Mouse (Mus musculus) liver, adult 2 months (tissue): ENCODE measurements around the gene Pde4d. TPM values are rescaled to one million over a fixed set of nuclear protein-coding genes. Genes with fewer than 3 reads are reported as not detected.

Source experiments
- DNase-seq: peaks from one replicate; pipeline ENCODE4 v3.0.0-alpha.2; 2011; ENCODE audit warnings: low read depth, low spot score; ENCODE audit errors: extremely low read depth
- H3K27ac ChIP-seq: fragments of 200-500 bp; replicated peaks from 2 replicates; pipeline ENCODE4 v1.5.1; 2012; ENCODE audit warnings: low read depth, mild to moderate bottlenecking, control low read depth, inconsistent platforms, low read length; ENCODE audit not compliant: insufficient read depth
- H3K27me3 ChIP-seq: fragments of 200-500 bp; 2 replicates; pipeline ENCODE4 v1.6.1; 2012; ENCODE audit warnings: mild to moderate bottlenecking, moderate library complexity, low read length, inconsistent platforms; ENCODE audit not compliant: control insufficient read depth, insufficient read depth
- H3K36me3 ChIP-seq: fragments of 200-500 bp; 2 replicates; pipeline ENCODE4 v1.6.1; 2012; ENCODE audit warnings: low read length, inconsistent platforms; ENCODE audit not compliant: control insufficient read depth, insufficient read depth
- H3K4me1 ChIP-seq: fragments of 200-500 bp; 2 replicates; pipeline ENCODE4 v1.6.1; 2011; ENCODE audit warnings: low read length; ENCODE audit not compliant: control insufficient read depth, insufficient read depth
- H3K4me3 ChIP-seq: fragments of 200-500 bp; 2 replicates; pipeline ENCODE4 v1.5.1; 2011; ENCODE audit warnings: low read depth, mild to moderate bottlenecking, control low read depth, low read length, moderate library complexity; ENCODE audit not compliant: insufficient read depth
- H3K79me2 ChIP-seq: fragments of 200-500 bp; 2 replicates; pipeline ENCODE4 v1.6.1; 2012; ENCODE audit warnings: inconsistent platforms, mild to moderate bottlenecking, low read length, moderate library complexity; ENCODE audit not compliant: control insufficient read depth, insufficient read depth
- H3K9ac ChIP-seq: fragments of 200-500 bp; 2 replicates; pipeline ENCODE4 v1.6.1; 2012; ENCODE audit warnings: low read depth, mild to moderate bottlenecking, control low read depth, inconsistent platforms, low read length
- CTCF ChIP-seq: fragments of 200-500 bp; IDR thresholded peaks from 2 replicates; pipeline ENCODE4 v1.5.1; 2011; ENCODE audit warnings: low read depth, low read length, control low read depth
- POLR2A ChIP-seq: fragments of 200-500 bp; IDR thresholded peaks from 2 replicates; pipeline ENCODE4 v1.6.1; 2011; ENCODE audit warnings: low read length, control low read depth; ENCODE audit not compliant: insufficient read depth; ENCODE audit errors: extremely low read depth
- WGBS: fragments of 180-500 bp; shearing (Covaris S2); methylation state at CpG from one replicate; pipeline ENCODE4 v1.1.7; 2018; 5-methylcytosine and 5-hydroxymethylcytosine counted together
- polyA plus RNA-seq: library from polyadenylated mRNA; depleted of rRNA; stranded (reverse); fragments of >200 nt; gene quantifications from 2 replicates; pipeline ENCODE4 v1.2.3, GENCODE M21; 2012
- total RNA-seq: library from RNA; depleted of rRNA; stranded (reverse); fragments of >200 nt; gene quantifications from 2 replicates; pipeline ENCODE4 v1.2.3, GENCODE M21; 2014

Gene Pde4d
- total and polyA plus RNA-seq, 2 experiments, result 2.3 to 13.6 TPM

DNA sequence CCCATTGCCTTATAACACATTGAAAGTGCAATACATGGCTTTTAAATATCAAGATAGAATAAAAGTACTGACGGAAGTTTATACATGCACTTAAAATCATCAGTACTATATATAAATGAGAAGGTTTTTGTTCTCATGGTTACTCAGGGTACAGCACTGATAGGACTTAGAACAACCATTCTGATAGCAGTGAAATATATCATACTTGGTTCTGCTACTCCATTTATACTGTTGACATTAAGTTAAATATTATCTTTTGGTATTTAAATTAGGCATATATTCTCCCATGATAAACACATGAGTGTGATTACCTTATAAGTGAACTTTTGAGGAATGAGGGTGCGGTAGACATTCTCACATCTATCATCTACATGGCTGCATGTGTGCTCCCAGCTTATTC is 867.9 kb downstream of the Pde4d start:
- no peak overlapping the region for H3K4me3 ChIP-seq
- no peak overlapping the region for H3K27ac ChIP-seq
- H3K79me2 ChIP-seq, result no peaks in the 10 kb centered on the region
- H3K27me3 ChIP-seq, result no peaks in the 10 kb centered on the region
- no peak for DNase-seq
- no peak overlapping the region for H3K9ac ChIP-seq
- 98% methylated on average over 2 of the region's 2 CpGs for WGBS
- H3K36me3 ChIP-seq, result no peaks in the 10 kb centered on the region
- no peaks in the 10 kb centered on the region; the same call in 1 of the 2 replicates for H3K4me1 ChIP-seq
- TF ChIP-seq CTCF (no peak), POLR2A (no peak)

DNA sequence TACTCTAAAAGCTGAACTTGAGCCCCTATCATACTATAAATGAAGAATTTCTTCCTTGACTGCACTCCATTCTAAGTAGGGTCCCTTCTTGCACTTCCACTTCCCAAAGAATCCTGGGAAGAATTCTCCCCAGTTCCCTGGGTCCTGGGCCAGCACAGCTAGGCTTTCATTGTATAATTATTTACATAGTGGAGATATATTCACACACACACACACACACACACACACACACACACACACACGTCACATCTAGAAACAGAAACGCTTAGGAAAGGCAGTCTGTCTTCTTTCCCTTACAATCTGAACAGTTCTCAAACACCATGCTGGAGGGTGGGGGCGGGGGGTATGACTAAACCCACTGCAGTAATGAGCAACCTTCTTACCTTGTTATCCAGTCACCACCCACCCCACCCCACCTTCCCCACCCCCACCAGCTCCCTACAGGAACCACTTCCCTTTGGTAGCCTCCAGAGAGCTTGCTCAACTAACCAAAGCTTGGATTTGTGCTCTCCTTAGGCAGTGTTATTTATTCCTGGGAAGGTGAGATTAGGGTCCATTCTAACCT is 868.8 kb downstream of the Pde4d start:
- H3K79me2 ChIP-seq, result no peaks in the 10 kb centered on the region
- H3K27ac ChIP-seq, result no peak overlapping the region
- H3K4me3 ChIP-seq, result no peak overlapping the region
- no peak for TF ChIP-seq POLR2A
- no peak for TF ChIP-seq CTCF
- no peaks in the 10 kb centered on the region for H3K36me3 ChIP-seq
- no peak overlapping the region for H3K9ac ChIP-seq
- no peaks in the 10 kb centered on the region; the same call in 1 of the 2 replicates for H3K4me1 ChIP-seq
- DNase-seq, result no peak
- 80% methylated on average over 3 of the region's 3 CpGs for WGBS
- H3K27me3 ChIP-seq, result no peaks in the 10 kb centered on the region

DNA sequence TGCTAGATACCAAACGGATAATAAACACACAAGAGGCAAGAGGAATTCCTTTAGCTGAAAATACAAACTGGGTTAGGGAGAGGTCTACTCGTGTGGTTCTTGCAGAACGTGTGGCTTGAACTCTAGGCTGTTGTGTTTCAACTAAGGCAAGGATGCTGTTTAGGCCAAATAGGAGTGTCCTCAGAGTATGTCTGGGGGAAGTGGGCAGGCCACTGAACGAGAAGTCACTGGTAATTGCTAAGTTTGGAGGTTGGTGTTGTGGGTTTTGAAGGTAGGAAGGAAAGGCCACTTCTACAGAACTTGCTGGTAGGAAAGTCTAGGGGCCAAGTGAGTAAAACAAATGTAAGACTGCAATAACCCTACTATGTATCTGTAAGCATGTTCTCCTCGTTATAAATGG is 876.3 kb downstream of the Pde4d start:
- no peak overlapping the region for H3K9ac ChIP-seq
- H3K4me3 ChIP-seq, result no peak overlapping the region
- no peak overlapping the region for H3K27ac ChIP-seq
- DNase-seq, result no peak
- no peak for TF ChIP-seq CTCF
- TF ChIP-seq POLR2A, result no peak
- no peaks in the 10 kb centered on the region for H3K79me2 ChIP-seq
- no peaks in the 10 kb centered on the region for H3K36me3 ChIP-seq
- no peaks in the 10 kb centered on the region for H3K4me1 ChIP-seq
- WGBS, result 81% methylated on average over 5 of the region's 5 CpGs
- no peaks in the 10 kb centered on the region for H3K27me3 ChIP-seq

DNA sequence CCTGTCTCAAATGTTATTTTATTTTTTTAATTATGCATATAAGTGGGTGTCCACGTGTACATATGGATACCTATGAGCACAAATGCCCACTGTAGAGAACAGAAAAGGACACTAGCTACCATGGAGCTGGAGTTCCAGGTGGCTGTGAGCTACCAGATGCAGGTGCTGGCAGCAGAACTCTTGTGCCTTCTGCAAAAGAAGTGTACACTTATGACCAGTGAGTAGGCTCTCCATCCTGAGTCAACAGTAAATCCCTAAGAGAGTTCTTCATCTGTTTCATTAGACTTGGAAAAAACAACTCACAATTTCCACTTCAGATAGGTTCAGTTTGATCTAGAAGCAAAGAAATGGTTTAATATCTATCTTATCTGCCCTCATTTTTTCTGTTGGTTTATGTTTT is 881.8 kb downstream of the Pde4d start:
- Histone ChIP-seq H3K4me3 (no peak overlapping the region), H3K36me3 (no peaks in the 10 kb centered on the region), H3K9ac (no peak overlapping the region), H3K4me1 (no peaks in the 10 kb centered on the region), H3K27ac (no peak overlapping the region), H3K79me2 (no peaks in the 10 kb centered on the region), H3K27me3 (no peaks in the 10 kb centered on the region)
- DNase-seq, result no peak
- WGBS, result 60% methylated on average over 1 of the region's 1 CpGs
- TF ChIP-seq POLR2A (no peak), CTCF (no peak)

DNA sequence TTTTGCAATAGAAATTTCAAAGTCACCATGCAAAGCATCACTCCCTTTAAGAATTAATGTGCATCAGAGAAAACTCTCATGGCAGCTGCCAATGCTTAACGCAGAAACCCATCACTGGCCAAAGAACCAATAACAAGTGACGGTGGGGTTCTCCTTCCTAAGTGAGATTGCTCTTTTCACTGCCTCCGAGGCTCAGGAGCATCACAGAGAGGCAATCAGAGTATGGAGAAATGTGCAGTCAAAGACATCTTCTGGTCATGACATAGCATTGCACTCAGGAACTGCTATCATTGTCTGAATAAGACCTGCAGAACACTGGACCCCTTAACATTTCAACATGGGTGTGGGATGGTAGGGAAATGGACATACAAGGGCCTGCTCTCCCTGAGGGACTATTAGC is 892.2 kb downstream of the Pde4d start:
- TF ChIP-seq POLR2A, result no peak
- TF ChIP-seq CTCF, result no peak

DNA sequence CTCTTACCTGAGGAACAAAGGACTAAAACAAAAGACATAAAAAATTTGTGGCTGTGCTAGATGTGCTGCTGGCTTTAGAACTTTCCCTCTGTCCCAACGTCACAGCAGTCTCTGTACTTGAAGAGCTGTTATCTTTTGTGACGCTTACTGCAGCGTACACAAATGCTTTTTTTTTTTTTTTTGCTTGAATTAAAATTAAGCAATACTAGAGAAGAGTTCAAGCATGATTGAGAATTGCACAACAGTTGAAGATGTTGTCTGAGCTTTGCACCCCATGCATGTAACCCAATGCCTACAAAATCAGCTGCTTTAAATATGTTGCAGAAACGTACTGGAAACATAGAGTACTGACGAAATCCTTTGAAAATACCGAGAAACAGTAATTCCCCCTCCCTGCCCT is 892.7 kb downstream of the Pde4d start:
- H3K27ac ChIP-seq, result no peak overlapping the region
- WGBS, result 21% methylated on average over 6 of the region's 6 CpGs

More for the DNA sequence above, 892.2 kb downstream of the Pde4d start:
- Histone ChIP-seq H3K27me3 (no peaks in the 10 kb centered on the region), H3K9ac (no peak overlapping the region), H3K79me2 (no peaks in the 10 kb centered on the region), H3K36me3 (no peaks in the 10 kb centered on the region), H3K4me1 (no peaks in the 10 kb centered on the region; the same call in 1 of the 2 replicates), H3K27ac (no peak overlapping the region), H3K4me3 (no peak overlapping the region)
- 73% methylated on average over 3 of the region's 3 CpGs for WGBS
- no peak for DNase-seq

More for the DNA sequence above, 892.7 kb downstream of the Pde4d start:
- H3K4me1 ChIP-seq, result no peaks in the 10 kb centered on the region; the same call in 1 of the 2 replicates
- H3K4me3 ChIP-seq, result no peak overlapping the region
- DNase-seq, result peak; percentile 89
- H3K9ac ChIP-seq, result no peak overlapping the region
- no peaks in the 10 kb centered on the region for H3K36me3 ChIP-seq
- no peaks in the 10 kb centered on the region for H3K79me2 ChIP-seq
- no peak for TF ChIP-seq POLR2A
- TF ChIP-seq CTCF, result no peak
- no peaks in the 10 kb centered on the region for H3K27me3 ChIP-seq
